Mouse (Mus musculus) heart, postnatal 4 days (tissue): Measurements from ENCODE around the gene Abl1. TPM values are rescaled to one million over a fixed set of nuclear protein-coding genes. Genes with fewer than 3 reads are reported as not detected.
"Not testable (repeated sequence)": the region's sequence is repeated elsewhere in the genome, so short reads cannot be mapped to it uniquely, and the experiment has no call there.

Experiments
- DNase-seq: peaks from one replicate; pipeline ENCODE4 v3.0.0; 2021
- total RNA-seq, 2 experiments: library from RNA; stranded (reverse); gene quantifications; 2 replicates each; pipeline ENCODE4 v1.2.3; 2021

Abl1 gene
- 10 to 100 TPM; 80.1 to 90.6 TPM for total RNA-seq

DNA sequence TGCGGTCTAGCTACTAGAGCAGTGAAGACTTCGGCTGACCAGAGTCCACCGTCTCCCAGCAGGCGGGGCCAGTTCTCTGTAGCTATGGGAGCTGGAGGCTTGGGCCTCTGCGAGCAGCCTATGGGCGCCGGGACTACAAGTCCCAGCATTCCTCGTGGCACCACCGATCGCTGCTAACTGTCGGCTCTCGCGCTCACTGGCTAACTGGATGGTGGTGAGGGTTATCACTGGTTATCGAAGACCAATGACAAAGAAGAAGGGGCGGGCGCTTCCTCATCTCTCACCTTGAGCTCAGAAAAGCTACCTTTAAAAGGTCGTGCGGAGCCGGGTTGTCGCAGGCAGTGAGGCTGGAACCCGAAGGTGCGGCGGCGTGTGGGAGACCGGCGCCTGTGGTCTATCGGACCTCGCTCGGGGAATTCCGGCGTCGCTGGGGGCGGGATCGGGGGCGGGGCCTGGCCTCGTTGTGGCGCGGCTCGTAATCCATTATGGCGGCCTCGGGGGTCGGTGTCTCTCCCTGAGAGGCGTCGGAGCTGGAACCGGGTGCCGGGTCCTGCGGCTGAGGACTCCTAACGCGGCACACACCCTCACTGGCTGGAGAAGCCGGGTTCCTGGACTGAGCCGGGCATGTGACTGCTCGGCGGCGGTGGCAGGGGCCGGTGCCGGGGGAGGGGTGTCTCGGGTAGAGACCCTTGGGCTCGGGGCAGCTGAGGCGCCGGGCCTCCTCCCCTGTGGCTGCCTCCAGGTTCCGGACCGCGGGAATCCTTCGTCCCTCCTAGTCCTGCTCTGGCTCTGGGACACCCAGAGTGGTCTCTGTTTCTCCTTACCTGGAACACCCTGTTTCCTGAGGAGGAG, at the start of gene Abl1:
Gene Abl1 (plus strand): TSS at position 303 of the 852 bp plus-strand sequence.
- DNase-seq, result peak; percentile 95

DNA sequence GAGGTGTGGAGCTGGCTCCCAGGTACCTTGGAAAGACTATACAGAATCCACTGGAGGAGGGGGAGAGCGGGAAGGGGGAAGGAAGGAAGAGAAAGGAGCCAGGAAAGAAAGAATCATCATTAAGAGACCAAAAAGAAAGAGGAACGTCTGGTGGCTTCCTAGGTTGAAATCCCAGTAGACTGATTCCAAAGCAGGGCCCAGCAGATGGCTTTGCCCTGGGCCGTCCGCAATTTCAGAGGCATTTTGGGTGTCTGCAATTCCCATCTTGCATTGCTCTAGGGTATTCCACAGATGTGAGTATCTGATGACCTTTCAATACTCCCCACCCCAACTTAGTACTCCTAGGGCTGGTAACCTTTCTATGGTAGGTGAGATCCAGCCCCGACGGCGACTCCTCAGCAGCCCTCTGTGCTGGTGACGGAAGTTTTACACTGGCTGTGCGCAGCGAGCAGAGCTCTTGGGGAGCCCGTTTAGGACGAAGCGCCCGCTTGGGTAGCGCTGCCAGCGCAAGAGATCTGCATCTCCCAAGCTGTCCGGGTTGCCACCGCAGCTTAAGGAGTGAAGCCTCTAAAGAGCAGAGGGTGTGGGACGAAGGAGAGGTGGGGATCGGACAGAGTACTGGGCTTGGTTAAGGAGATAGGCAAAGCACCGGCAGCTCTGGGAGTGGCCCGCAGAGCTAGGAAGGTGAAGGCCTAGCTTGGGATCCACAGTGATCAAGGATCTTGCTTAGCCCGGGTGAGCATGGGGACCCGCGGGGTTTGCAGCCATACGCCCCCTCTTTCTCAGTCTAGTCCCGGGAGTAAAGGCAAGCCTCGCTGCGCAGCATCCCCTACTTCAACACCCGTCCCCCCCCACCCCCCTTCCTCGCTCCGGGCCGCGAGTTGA, 49.4 kb upstream of the Abl1 start:
- no peak for DNase-seq

DNA sequence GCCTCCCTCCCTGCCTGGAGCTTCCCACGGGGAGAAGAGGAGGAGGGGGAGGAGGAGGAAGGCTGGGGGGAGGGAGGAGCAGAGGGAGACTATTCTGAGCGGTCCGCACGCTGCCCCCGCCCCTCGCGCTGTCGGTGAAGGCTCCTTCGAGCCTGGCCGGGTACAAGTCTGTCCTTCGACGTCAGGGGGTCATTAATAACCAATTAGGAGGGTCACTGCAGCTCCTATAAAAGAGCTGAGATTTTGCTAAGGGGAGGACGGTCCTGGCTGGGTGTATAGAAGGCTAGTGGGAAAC, 48.8 kb upstream of the Abl1 start:
- DNase-seq, result no peak

DNA sequence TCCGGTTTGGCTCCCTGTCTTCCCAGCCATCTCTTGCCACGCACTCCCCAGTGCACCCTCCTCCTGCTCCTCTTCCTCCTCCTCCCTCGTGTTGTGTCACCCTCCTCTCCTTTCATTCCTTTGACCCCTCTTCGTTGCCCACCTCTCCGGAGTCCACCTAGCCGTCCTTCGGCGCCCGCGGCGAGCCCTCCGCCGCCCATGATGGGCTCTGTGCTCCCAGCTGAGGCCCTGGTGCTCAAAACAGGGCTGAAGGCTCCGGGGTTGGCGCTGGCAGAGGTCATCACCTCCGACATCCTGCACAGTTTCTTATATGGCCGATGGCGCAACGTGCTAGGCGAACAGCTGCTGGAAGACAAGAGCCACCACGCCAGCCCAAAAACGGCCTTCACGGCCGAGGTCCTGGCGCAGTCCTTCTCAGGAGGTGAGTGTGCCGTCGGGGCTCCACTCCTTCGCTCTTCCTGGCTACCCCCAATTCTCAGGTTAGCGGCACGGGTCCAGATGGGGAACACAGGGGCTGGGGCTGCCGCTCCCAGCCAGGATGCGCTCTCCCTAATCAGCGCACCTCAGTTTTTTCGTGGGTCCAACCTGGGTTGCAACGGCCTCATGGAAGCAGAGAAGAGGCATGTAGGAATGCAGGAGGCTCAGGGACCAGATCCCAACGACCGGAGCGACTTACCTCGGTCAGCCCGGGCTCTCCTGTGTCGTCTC, 48.1 kb upstream of the Abl1 start, which contains the start of gene Prdm12:
Gene Prdm12 (plus strand): TSS at position 137 of the 708 bp plus-strand sequence.
- no peak for DNase-seq

DNA sequence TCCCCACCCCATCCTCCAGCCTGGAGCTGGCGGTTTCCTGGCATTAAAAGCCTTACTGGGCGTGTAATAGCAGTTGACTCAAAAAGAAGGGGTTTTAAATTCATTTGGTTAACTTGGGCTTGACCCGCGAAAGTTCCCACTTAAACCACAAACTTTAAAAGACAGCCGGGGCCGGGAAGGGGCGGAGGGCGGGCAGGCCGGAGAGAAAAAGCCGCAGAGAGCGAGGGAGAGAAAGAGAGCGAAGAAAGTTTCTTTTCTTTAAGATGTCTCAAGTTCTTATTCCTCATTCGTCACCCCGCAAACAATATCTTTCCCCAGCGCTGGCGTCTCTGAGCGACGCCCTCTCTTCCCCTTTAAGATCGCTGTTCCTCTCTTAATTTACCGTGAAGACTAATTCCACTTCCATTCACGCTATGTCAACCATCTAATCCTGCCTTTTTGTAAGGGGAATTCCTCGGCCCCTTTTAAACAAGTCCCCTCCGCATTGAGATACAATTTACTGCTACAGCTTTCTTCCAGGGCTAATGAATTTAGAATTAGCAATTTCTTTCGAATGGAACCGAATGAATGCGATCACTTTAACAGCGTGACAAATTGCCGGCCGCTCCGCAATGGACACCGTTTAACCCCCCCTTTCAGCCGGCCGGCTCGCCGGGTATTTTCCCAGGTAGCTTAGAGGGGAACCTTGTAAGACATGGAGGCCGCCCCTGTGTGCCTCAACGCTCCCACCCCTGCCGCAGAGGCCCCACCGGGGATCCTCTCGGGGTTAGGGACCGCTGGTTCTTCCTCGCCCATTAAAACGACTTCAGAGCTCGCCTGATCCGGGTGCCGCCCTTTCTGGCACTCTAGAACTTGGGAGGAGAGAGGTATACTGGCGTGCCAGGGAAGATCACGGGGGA, 47.3 kb upstream of the Abl1 start:
- no peak for DNase-seq

DNA sequence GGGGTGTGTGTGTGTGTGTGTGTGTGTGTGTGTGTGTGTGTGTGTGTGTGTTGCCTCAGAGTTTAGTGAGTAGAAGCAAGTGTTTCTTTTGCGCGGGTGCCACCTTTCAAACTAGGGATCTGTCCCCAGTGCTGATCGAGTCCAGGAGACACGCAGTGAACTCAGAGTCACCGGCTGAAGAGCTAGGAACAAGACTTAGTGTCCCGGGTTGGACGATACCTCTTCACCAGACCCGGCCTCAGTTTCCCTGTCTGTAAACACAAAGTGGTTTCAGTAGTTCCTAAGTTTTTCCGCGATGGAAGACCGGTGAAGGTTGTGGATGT, 46.7 kb upstream of the Abl1 start:
- no peak for DNase-seq

DNA sequence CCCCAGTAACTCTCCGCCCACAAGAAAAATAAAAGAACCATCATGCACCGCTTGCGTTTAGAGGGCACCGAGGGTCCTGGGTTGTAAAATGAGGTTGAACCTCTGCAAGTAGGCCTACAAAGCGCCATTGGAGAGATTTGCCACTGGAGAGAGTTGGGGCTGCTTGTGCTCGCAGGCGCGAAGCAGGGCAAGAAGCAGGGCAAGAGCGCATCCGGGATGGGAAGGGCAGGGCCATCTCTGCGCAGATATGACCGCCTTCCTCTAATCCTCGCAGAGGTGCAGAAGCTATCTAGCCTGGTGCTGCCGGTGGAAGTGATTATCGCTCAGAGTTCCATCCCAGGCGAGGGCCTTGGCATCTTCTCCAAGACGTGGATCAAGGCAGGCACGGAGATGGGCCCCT, 46.2 kb upstream of the Abl1 start:
- no peak for DNase-seq

DNA sequence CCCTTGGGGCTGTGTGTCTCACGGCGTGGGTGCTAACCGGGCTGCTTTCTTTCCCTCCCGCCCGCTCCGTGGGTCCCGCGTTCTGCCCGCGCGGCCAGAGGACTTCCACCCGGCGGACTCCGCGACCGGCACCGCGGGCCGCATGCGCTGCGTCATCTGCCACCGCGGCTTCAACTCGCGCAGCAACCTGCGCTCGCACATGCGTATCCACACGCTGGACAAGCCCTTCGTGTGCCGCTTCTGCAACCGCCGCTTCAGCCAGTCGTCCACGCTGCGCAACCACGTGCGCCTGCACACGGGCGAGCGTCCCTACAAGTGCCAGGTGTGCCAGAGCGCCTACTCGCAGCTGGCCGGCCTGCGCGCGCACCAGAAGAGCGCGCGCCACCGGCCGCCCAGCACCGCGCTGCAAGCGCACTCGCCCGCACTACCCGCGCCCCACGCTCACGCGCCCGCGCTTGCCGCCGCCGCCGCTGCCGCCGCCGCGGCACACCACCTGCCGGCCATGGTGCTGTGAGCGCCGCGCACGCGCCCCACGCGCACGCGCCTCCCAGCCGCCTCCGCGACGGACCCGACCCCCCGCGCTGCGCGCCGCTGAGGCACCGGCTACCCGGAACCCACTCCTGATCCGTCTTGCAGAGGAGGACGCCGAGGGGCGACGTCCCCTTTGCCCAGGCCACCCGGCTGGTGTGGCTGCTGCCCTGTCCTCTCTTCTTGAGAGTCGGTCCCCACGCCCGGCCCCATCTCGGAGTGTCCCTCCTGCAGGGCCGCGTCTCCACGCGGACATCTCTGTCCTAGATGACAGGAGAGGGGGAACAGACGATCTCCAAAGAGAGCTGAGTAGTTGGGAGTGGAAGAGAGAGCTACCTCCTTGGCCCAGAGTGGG, 34.0 kb upstream of the Abl1 start:
- DNase-seq, result no peak

DNA sequence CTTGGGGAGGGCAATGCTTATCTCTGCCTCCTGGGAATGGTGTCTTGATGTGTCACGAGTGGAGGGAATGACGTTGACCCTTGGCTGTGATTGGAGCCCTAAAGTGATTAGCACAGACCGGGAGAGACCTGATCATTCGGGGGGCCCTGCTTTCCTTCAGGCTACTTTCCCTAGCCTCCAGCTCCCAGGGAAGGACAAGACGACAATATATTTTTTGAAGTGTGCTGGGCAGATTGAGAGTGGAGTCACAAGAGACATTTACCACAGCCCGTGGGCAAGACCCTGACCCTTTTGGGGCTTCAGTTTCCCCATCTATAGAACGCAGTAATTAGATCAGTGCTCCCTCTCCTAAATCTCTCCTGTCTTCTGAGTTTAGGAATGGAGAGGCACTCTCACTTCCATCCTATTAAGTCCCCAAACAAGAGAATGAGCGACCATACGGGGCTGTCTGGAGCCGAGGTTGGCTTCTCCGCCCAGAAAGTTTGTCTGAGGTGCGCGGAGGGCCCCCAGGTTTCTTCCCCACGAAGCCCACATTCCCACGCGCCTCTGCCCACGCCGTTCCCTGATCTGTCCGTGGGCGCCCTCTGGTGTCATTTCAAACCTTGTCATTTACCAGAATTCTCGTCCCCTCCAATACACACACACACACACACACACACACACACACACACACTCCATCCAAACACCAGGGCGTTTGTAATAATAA, 33.2 kb upstream of the Abl1 start:
- peak; percentile 66 for DNase-seq

DNA sequence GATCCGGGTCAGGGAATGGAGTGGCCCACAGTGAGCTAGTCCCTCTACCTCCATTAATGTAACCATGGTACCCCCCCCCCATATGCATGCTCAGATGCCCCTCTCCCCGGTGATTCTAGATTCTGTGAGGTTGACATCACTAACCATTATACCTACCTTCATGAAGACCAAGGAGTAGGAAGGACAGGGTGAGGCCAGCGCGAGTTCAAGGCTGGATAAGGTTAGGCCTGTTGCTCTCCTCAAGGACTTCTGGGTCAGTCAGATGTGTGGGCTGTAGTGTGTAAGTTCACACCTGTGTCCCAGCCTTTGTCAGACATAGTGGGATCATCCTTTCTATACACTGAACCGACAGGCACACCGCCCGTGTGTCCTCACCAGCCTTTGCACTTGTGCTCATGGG, 31.8 kb upstream of the Abl1 start:
- DNase-seq, result no peak

DNA sequence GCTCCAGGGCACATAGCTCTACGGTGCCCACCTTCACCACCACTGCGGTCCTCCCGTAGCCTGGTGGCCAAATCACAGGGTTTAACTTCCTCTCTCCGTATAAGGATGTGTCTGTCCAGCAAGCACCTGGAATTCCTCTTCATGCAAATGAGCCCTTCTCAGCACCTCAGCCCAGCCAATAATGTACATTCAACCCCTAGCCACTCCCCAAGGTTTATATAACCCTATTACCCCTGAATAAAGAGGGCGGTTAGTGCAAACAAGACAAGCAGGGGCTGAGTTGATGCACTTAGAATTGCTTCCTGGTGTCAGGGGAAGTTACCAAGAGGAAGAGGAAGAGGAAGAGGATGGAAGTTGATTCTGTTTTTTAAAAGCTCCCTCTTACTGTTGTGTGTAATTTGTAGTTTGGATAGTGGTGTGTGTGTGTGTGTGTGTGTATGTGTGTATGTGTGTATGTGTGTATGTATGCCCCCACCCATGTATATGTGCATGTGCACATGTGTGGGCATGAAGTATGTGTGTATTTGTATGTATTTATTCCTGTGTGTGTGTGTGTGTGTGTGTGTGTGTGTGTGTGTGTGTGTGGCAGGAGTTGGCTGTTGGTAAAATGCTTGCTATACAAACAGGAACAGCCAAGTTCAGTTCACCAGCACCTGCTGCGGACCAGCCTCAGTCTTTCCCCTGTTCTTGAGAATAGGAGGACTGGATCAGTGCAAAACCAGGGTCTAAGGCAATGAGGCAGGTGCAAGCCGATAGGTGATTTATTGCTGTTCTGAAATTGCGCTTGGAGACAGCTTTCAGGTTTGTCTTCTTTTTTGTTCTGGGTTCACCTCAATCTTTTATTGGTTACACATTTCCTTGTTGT, 25.0 kb upstream of the Abl1 start:
- no peak for DNase-seq

DNA sequence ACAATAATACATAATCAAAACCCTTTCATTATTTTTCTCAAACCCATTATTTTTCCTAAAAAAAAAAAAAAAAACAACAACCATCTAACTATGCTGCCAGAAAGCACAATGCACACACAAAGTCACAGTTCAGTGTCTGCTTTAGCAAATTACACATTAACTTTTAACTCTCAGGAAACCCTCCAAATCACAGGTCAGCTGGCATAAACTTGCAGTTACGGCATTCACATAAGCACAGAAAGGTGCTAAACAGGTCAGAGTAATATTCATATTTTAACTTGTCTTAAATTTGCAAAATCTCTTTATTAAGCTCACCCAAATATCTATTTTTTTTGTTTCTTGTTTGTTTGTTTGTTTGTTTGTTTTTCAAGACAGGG, 24.4 kb upstream of the Abl1 start:
- no peak for DNase-seq

DNA sequence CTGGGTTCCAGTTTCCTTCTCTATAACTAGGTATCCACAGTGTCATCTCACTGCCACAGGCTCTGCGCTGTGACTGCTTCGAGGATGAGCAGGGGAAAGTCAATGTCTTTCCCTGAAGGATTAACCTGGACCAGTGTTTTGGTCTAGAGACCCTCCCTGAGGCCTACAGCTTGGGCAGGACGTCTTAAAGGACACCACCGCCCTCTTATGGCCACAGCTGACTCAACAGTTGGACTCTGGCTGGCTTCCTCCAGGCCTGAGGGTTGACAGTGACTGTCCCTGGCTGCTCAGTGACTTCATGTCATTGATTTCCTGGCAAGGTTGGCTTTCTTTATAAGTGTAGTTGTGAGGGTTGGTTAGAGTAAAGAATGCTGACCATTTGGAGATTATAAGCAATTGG, 20.8 kb upstream of the Abl1 start:
- peak; percentile 49 for DNase-seq

DNA sequence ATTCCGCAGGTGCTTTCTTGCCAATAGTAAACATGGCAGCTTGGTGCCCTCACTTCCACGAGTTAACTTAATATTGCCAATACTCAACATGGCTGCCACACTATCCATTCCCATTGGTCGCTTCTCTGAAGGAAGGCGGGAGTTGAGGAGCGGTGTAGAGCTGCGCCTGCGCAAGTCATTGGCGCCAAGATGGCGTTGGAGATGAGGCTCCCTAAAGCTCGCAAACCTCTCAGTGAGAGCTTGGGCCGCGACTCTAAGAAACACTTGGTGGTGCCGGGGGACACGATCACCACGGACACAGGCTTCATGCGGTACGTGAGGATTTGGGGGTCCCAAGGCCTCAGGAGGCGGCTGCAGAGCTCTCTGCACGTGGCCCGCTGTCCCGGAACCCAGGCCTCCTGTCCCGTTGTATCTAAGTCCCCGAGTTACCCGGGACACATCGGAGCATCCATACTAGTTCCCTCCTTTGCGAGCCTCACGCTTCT, 17.6 kb upstream of the Abl1 start, which contains the start of gene Exosc2:
Gene Exosc2 (plus strand): TSS at position 165 of the 485 bp plus-strand sequence.
- peak; percentile 94 for DNase-seq

DNA sequence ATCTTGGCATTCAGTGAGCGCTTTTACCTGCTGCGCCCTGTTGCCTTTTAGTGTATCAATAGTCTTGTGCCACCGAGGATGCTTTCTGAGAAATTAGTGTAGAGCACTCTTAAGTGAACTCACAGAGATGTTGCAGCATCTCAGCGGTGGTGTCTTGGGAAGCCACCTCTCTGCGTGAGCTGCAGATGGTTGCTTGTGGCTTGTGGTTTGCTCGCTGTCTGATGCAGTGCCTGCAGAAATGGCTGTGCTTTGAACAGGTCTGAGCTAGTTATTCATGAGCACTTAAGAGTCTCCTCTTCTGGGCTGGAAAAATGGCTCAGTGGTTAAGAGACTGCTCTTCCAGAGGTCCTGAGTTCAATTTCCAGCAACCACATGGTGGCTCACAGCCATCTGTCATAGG, 9.5 kb upstream of the Abl1 start:
- no peak for DNase-seq

DNA sequence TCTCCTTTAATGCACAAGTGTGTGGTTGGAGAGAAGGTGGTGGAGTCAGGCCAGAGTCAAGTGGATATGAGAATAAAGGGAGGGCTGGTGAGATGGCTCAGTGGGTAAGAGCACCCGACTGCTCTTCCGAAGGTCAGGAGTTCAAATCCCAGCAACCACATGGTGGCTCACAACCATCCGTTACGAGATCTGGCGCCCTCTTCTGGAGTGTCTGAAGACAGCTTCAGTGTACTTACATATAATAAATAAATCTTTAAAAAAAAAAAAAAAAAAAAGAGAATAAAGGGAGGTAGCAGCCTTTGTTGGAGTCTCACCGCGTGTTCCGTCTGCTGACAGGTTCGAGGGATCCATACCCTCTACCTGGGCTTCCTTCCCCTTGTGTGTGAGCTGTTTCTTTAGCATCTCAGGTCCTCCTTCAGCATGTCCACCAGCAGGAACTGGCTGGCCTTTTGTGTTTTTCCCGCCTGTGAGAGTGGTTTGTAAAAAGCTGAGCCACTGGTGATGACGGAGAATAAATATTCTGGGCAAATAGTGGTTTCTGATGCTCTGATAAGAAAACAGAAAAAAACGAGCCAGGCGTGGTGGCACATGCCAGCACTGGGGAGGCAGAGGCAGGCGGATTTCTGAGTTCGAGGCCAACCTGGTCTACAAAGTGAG, 7.0 kb upstream of the Abl1 start:
- not testable (repeated sequence) for DNase-seq

DNA sequence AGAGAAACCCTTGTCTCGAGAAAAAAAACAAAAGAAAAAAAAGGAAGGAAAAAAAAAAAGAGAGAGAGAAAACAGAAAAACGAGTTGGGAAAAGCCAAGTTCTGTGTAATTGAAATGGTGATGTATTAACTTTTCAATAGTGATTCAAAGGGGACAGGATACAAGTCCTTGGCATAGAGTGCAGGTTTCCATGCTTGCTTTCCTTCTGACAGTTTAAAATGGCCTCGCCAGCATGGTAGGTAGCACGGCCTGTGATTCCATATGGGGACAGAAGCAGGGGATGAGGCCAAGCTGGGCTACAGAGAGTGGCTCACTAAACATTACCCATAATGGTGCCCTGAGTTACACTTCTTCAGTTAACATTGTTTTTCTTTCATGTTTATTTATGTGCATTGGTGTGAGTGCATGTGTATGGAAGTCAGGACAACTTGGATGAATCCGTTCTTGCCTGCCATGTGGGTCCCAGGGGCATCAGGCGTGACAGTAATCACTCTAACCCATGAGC, 6.4 kb upstream of the Abl1 start:
- no peak for DNase-seq

DNA sequence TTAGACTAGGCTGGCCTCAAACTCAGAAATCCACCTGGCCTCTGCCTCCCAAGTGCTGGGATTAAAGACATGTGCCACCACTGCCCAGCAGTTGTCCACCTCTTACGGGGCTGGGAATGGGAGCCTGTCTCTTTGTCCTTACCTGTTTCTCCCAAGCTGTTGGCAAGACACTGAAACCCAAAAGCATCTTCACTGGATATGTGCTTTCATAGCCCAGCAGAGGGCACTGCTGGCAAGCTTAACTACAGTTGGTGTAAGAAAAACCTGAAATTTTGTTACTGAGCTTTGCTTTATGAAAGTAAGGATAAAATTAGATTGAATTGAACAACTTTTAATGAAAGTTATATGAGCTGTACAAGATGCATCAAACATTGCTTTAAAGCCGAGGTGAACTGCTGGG, 4.5 kb upstream of the Abl1 start:
- DNase-seq, result peak; percentile 63
